Mouse (Mus musculus) midbrain, embryonic 12.5 days (tissue): Measurements from ENCODE around the gene Tead2. TPM values are rescaled to one million over a fixed set of nuclear protein-coding genes. Genes with fewer than 3 reads are reported as not detected.

ENCODE experiments used
- ATAC-seq: fragments of 200-750 bp; cut with Nextera tagmentation; 2 replicates; pipeline ENCODE4 v1.8.0; 2017; ENCODE audit warnings: low read depth, moderate TSS enrichment, moderate library complexity; ENCODE audit not compliant: low FRiP score
- H3K27ac ChIP-seq: fragments of 300-500 bp; sonication (generic); replicated peaks from 2 replicates; pipeline ENCODE4 v1.5.1; 2016; ENCODE audit warnings: mild to moderate bottlenecking
- H3K27me3 ChIP-seq: fragments of 300-500 bp; sonication (generic); 2 replicates; pipeline ENCODE4 v1.6.1; 2016; ENCODE audit warnings: mild to moderate bottlenecking
- H3K36me3 ChIP-seq: fragments of 300-500 bp; sonication (generic); 2 replicates; pipeline ENCODE4 v1.6.1; 2016
- H3K4me1 ChIP-seq: fragments of 300-500 bp; sonication (generic); 2 replicates; pipeline ENCODE4 v1.6.1; 2016
- H3K4me2 ChIP-seq: fragments of 300-500 bp; sonication (generic); replicated peaks from 2 replicates; pipeline ENCODE4 v1.6.1; 2016; ENCODE audit warnings: mild to moderate bottlenecking, moderate library complexity
- H3K4me3 ChIP-seq: fragments of 300-500 bp; sonication (generic); 2 replicates; pipeline ENCODE4 v1.5.1; 2016; ENCODE audit warnings: mild to moderate bottlenecking
- H3K9ac ChIP-seq: fragments of 300-500 bp; sonication (generic); replicated peaks from 2 replicates; pipeline ENCODE4 v1.6.1; 2016; ENCODE audit warnings: mild to moderate bottlenecking, moderate library complexity
- H3K9me3 ChIP-seq: fragments of 300-500 bp; sonication (generic); 2 replicates; pipeline ENCODE4 v1.6.1; 2016; ENCODE audit warnings: mild to moderate bottlenecking
- WGBS: fragments of 180-500 bp; shearing (Covaris S2); methylation state at CpG from one replicate; pipeline ENCODE4 v1.1.7; 2016; 5-methylcytosine and 5-hydroxymethylcytosine counted together
- polyA plus RNA-seq: library from polyadenylated mRNA; unstranded; fragments of >200 nt; fragmentation: Nextera tagmentation; extraction: Ambion mirVana; gene quantifications from 2 replicates; pipeline ENCODE4 v1.2.1, GENCODE M21; 2016

Gene Tead2
- polyA plus RNA-seq, 1 experiment from 2014 or later = 248 TPM

- Histone ChIP-seq H3K36me3 (no peaks in the 10 kb centered on the region), H3K27me3 (peaks cover 49% of the 10 kb centered on the region), H3K4me1 (peaks cover 5% of the 10 kb centered on the region; the same call in 1 of the 2 replicates), H3K4me3 (no peak overlapping the region), H3K9ac (no peak overlapping the region), H3K9me3 (no peaks in the 10 kb centered on the region), H3K27ac (no peak overlapping the region), H3K4me2 (no peak overlapping the region)
- WGBS = 78% methylated on average over 10 of the region's 10 CpGs
- ATAC-seq = no peak
Observed at GRCm38 (mm10) chr7:45211070-45211469, 4.5 kb upstream of the Tead2 start.

GRCm38 (mm10) chr7:45211851-45212251 is 3.7 kb upstream of the Tead2 start, which contains the start of gene Dkkl1:
TSS of gene Dkkl1 (minus strand) at chr7:45212147.
- ATAC-seq = no peak
- Histone ChIP-seq H3K27me3 (peaks cover 47% of the 10 kb centered on the region), H3K9ac (no peak within 1 kb of the TSS), H3K9me3 (no peaks in the 10 kb centered on the region), H3K27ac (no peak within 1 kb of the TSS), H3K4me2 (no peak within 1 kb of the TSS; the same call in 1 of the 2 replicates), H3K4me1 (peaks cover 11% of the 10 kb centered on the region), H3K4me3 (no peak within 1 kb of the TSS), H3K36me3 (no peaks in the 10 kb centered on the region)
- WGBS = 7% methylated on average over 17 of the region's 17 CpGs

- no peak for ATAC-seq
- H3K4me2 ChIP-seq = no peak overlapping the region
- no peak overlapping the region for H3K27ac ChIP-seq
- H3K4me3 ChIP-seq = no peak overlapping the region
- H3K36me3 ChIP-seq = no peaks in the 10 kb centered on the region
- H3K9ac ChIP-seq = no peak overlapping the region
- peaks cover 47% of the 10 kb centered on the region for H3K27me3 ChIP-seq
- no peaks in the 10 kb centered on the region for H3K9me3 ChIP-seq
- 75% methylated on average over 7 of the region's 7 CpGs for WGBS
- H3K4me1 ChIP-seq = peaks cover 16% of the 10 kb centered on the region
Observed at GRCm38 (mm10) chr7:45212356-45212755, 3.2 kb upstream of the Tead2 start.

- peaks cover 47% of the 10 kb centered on the region for H3K27me3 ChIP-seq
- H3K9ac ChIP-seq = no peak overlapping the region
- 65% methylated on average over 5 of the region's 5 CpGs for WGBS
Observed at GRCm38 (mm10) chr7:45213708-45214107, 1.8 kb upstream of the Tead2 start.

GRCm38 (mm10) chr7:45216442-45217183 is 1.1 kb downstream of the Tead2 start:
- Histone ChIP-seq H3K4me1 (peaks cover 36% of the 10 kb centered on the region), H3K4me3 (peak overlapping the region; percentile 66), H3K9ac (peak overlapping the region; percentile 94), H3K36me3 (peaks cover 39% of the 10 kb centered on the region), H3K27ac (peak overlapping the region; percentile 94), H3K4me2 (peak overlapping the region; percentile 81), H3K9me3 (no peaks in the 10 kb centered on the region), H3K27me3 (peaks cover 20% of the 10 kb centered on the region)
- ATAC-seq = peak; percentile 90
- 1% methylated on average over 13 of the region's 13 CpGs for WGBS

More at GRCm38 (mm10) chr7:45213708-45214107, 1.8 kb upstream of the Tead2 start:
- Histone ChIP-seq H3K9me3 (no peaks in the 10 kb centered on the region), H3K27ac (no peak overlapping the region), H3K4me1 (peaks cover 29% of the 10 kb centered on the region), H3K4me2 (no peak overlapping the region), H3K36me3 (peaks cover 10% of the 10 kb centered on the region), H3K4me3 (no peak overlapping the region)
- ATAC-seq = no peak

- H3K27ac ChIP-seq = no peak overlapping the region
- no peak overlapping the region for H3K9ac ChIP-seq
- peaks cover 90% of the 10 kb centered on the region for H3K36me3 ChIP-seq
- H3K27me3 ChIP-seq = no peaks in the 10 kb centered on the region
- peaks cover 26% of the 10 kb centered on the region for H3K4me1 ChIP-seq
- no peak overlapping the region for H3K4me3 ChIP-seq
- 86% methylated on average over 2 of the region's 2 CpGs for WGBS
- H3K4me2 ChIP-seq = no peak overlapping the region
- no peak for ATAC-seq
- H3K9me3 ChIP-seq = no peaks in the 10 kb centered on the region
Observed at GRCm38 (mm10) chr7:45221680-45222079, 6.1 kb downstream of the Tead2 start.

- H3K4me3 ChIP-seq = no peak overlapping the region
- H3K4me1 ChIP-seq = no peaks in the 10 kb centered on the region
- no peaks in the 10 kb centered on the region for H3K27me3 ChIP-seq
- H3K27ac ChIP-seq = no peak overlapping the region
- WGBS = 94% methylated on average over 7 of the region's 7 CpGs
- peaks cover 98% of the 10 kb centered on the region for H3K36me3 ChIP-seq
- H3K4me2 ChIP-seq = no peak overlapping the region
- H3K9me3 ChIP-seq = no peaks in the 10 kb centered on the region
- H3K9ac ChIP-seq = no peak overlapping the region
- ATAC-seq = no peak
Observed at GRCm38 (mm10) chr7:45224826-45225225, 9.3 kb downstream of the Tead2 start.

GRCm38 (mm10) chr7:45226421-45226820 is 10.9 kb downstream of the Tead2 start:
- no peak for ATAC-seq
- H3K4me2 ChIP-seq = no peak overlapping the region
- H3K36me3 ChIP-seq = peaks cover 89% of the 10 kb centered on the region
- no peak overlapping the region for H3K4me3 ChIP-seq
- H3K9me3 ChIP-seq = no peaks in the 10 kb centered on the region
- WGBS = 96% methylated on average over 5 of the region's 5 CpGs
- no peak overlapping the region for H3K27ac ChIP-seq
- no peaks in the 10 kb centered on the region for H3K4me1 ChIP-seq
- H3K27me3 ChIP-seq = no peaks in the 10 kb centered on the region
- no peak overlapping the region for H3K9ac ChIP-seq

- Histone ChIP-seq H3K9me3 (no peaks in the 10 kb centered on the region), H3K27me3 (0 out of 2 replicates have a peak, but pooled peaks cover under 1% of the 10 kb centered on the region), H3K4me3 (no peak overlapping the region), H3K36me3 (peaks cover 85% of the 10 kb centered on the region), H3K9ac (no peak overlapping the region), H3K4me1 (peaks cover 7% of the 10 kb centered on the region), H3K27ac (no peak overlapping the region), H3K4me2 (no peak overlapping the region)
- 97% methylated on average over 18 of the region's 18 CpGs for WGBS
- no peak for ATAC-seq
Observed at GRCm38 (mm10) chr7:45228548-45228947, 13.0 kb downstream of the Tead2 start.

GRCm38 (mm10) chr7:45229046-45229445 is 13.5 kb downstream of the Tead2 start:
- no peaks in the 10 kb centered on the region for H3K9me3 ChIP-seq
- peaks cover 5% of the 10 kb centered on the region; the same call in 1 of the 2 replicates for H3K27me3 ChIP-seq
- H3K27ac ChIP-seq = no peak overlapping the region
- no peak overlapping the region for H3K4me2 ChIP-seq
- H3K4me1 ChIP-seq = peaks cover 12% of the 10 kb centered on the region
- H3K9ac ChIP-seq = no peak overlapping the region
- no peak overlapping the region for H3K4me3 ChIP-seq
- peaks cover 80% of the 10 kb centered on the region for H3K36me3 ChIP-seq
- 94% methylated on average over 8 of the region's 8 CpGs for WGBS
- ATAC-seq = no peak

GRCm38 (mm10) chr7:45229459-45230203 is 14.1 kb downstream of the Tead2 start:
- no peaks in the 10 kb centered on the region for H3K9me3 ChIP-seq
- no peak overlapping the region for H3K4me3 ChIP-seq
- no peak overlapping the region for H3K4me2 ChIP-seq
- ATAC-seq = no peak
- H3K4me1 ChIP-seq = peaks cover 18% of the 10 kb centered on the region
- H3K36me3 ChIP-seq = peaks cover 74% of the 10 kb centered on the region
- H3K9ac ChIP-seq = no peak overlapping the region
- WGBS = 90% methylated on average over 7 of the region's 7 CpGs
- H3K27me3 ChIP-seq = peaks cover 9% of the 10 kb centered on the region; the same call in 1 of the 2 replicates
- H3K27ac ChIP-seq = peak overlapping the region; percentile 2; the same call in 1 of the 2 replicates

- no peak overlapping the region for H3K4me2 ChIP-seq
- no peak for ATAC-seq
- no peak overlapping the region for H3K9ac ChIP-seq
- 91% methylated on average over 12 of the region's 12 CpGs for WGBS
- no peak overlapping the region for H3K4me3 ChIP-seq
- peaks cover 9% of the 10 kb centered on the region; the same call in 1 of the 2 replicates for H3K27me3 ChIP-seq
- peaks cover 59% of the 10 kb centered on the region for H3K36me3 ChIP-seq
- H3K4me1 ChIP-seq = peaks cover 30% of the 10 kb centered on the region
- H3K27ac ChIP-seq = no peak overlapping the region
- no peaks in the 10 kb centered on the region for H3K9me3 ChIP-seq
Observed at GRCm38 (mm10) chr7:45231192-45231591, 15.6 kb downstream of the Tead2 start.
